Mouse (Mus musculus) liver, embryonic 14.5 days (tissue): ENCODE measurements around the gene Fam131b.

Source experiments
- CTCF ChIP-seq: IDR thresholded peaks from 2 replicates; pipeline ENCODE4 v1.5.1; 2016; ENCODE audit warnings: antibody characterized with exemption, low read depth, control low read depth
- EP300 ChIP-seq: IDR thresholded peaks from 2 replicates; pipeline ENCODE4 v1.6.1; 2016; ENCODE audit warnings: antibody characterized with exemption, low read depth

DNA sequence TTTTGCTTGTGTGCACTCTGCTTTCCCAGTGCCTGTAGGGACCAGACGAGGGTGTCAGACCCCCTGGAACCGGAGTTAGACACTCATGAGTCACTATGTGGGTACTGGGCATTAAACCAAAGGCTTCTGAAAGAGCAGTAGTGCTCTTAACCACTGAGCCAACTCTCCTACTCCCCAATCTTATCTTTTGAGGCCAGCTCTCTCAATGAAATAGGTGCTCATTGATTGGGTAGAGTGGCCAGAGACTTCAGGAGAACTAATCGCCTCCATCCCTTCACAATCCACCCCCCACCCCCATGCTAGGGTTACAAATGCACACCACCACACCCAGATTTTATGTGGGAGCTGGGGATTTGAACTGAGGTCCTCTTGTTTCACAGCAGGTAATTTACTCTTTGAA is 4.3 kb upstream of the Fam131b start:
- TF ChIP-seq CTCF (no peak), EP300 (no peak)
